Mouse (Mus musculus) stomach, postnatal 0 days (tissue): ENCODE measurements around the gene Stard5. TPM values are rescaled to one million over a fixed set of nuclear protein-coding genes. Genes with fewer than 3 reads are reported as not detected.

Experiments used
- ATAC-seq: fragments of 200-750 bp; cut with Nextera tagmentation; 2 replicates; pipeline ENCODE4 v1.8.0; 2017; ENCODE audit not compliant: low FRiP score, low TSS enrichment
- DNase-seq: peaks from one replicate; pipeline ENCODE4 v3.0.0-alpha.2; 2016; ENCODE audit warnings: low spot score
- H3K27ac ChIP-seq: fragments of 300-500 bp; sonication (generic); replicated peaks from 2 replicates; pipeline ENCODE4 v1.5.1; 2014; ENCODE audit warnings: mild to moderate bottlenecking, control low read depth
- H3K27me3 ChIP-seq: fragments of 300-500 bp; sonication (generic); 2 replicates; pipeline ENCODE4 v1.6.1; 2014; ENCODE audit warnings: low read length; ENCODE audit not compliant: control insufficient read depth, insufficient read depth
- H3K36me3 ChIP-seq: fragments of 300-500 bp; sonication (generic); 2 replicates; pipeline ENCODE4 v1.6.1; 2014; ENCODE audit warnings: low read length, mixed read lengths; ENCODE audit not compliant: control insufficient read depth, insufficient read depth
- H3K4me1 ChIP-seq: fragments of 300-500 bp; sonication (generic); replicated peaks from 2 replicates; pipeline ENCODE4 v1.6.1; 2014; ENCODE audit warnings: antibody characterized with exemption; ENCODE audit not compliant: control insufficient read depth, insufficient read depth
- H3K4me2 ChIP-seq: fragments of 300-500 bp; sonication (generic); replicated peaks from 2 replicates; pipeline ENCODE4 v1.6.1; 2014; ENCODE audit warnings: low read depth, mild to moderate bottlenecking, control low read depth, moderate library complexity
- H3K4me3 ChIP-seq: fragments of 300-500 bp; sonication (generic); 2 replicates; pipeline ENCODE4 v1.5.1; 2014; ENCODE audit warnings: low read depth, low read length, control low read depth
- H3K9ac ChIP-seq: fragments of 300-500 bp; sonication (generic); 2 replicates; pipeline ENCODE4 v1.6.1; 2014; ENCODE audit warnings: mild to moderate bottlenecking, low read length, control low read depth, mixed read lengths
- H3K9me3 ChIP-seq: fragments of 300-500 bp; sonication (generic); 2 replicates; pipeline ENCODE4 v1.6.1; 2016; ENCODE audit warnings: low read length; ENCODE audit not compliant: control insufficient read depth
- CTCF ChIP-seq: IDR thresholded peaks from 2 replicates; pipeline ENCODE4 v1.5.1; 2016; ENCODE audit warnings: antibody characterized with exemption, low read depth, mild to moderate bottlenecking, moderate library complexity
- EP300 ChIP-seq: optimal IDR thresholded peaks from 2 replicates; pipeline ENCODE3; 2016; ENCODE audit warnings: antibody characterized with exemption
- WGBS: fragments of 180-500 bp; shearing (Covaris S2); extraction: QIAGEN DNeasy Blood & Tissue Kit; methylation state at CpG from one replicate; pipeline ENCODE4 v1.1.7; 2014; 5-methylcytosine and 5-hydroxymethylcytosine counted together
- polyA plus RNA-seq: library from polyadenylated mRNA; unstranded; fragments of >200 nt; fragmentation: Nextera tagmentation; extraction: Ambion mirVana; gene quantifications from 2 replicates; pipeline ENCODE4 v1.2.1, GENCODE M21; 2015

The Stard5 gene
- polyA plus RNA-seq, 1 experiment from 2014 or later: 34.1 TPM

DNA sequence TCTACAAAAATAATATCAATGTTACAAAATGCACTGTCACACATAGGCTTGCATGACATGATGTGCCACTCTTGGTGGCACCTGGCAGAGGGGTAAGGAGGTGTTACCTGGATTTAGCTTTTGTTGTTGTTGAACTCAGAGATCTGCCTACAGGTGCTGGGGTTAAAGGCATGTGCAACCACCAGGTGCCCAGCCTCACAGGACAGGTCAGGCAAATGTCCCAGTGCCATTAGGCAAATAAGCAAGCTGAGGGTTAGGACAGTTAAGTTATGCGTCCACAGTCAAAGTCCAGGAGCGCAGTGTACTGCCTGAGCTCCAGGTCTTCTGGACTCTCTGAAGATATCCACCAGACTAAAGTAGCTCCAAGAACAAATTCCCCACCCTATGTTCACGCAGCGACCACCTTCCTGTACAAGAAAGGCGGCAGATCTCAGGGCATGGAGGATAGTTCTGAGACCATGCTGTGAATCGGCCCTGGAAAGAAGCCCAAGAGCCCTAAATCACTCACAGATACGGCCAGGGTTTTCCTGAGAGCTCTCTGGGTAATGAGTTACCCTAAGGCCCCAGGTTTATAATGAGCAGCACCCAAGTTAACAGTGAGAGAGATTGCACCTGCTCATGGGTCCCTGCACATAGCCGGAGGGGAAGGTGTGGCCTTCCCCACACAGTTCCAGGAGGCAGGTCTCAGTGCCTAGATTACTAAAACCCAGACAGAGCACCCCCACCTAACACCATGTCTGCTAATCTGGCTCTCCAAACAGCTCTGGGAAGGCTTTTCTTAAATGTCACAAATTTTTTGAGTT, 6.2 kb downstream of the Stard5 start:
- H3K9me3 ChIP-seq: no peaks in the 10 kb centered on the region
- no peak overlapping the region for H3K27ac ChIP-seq
- H3K9ac ChIP-seq: no peak overlapping the region
- no peaks in the 10 kb centered on the region for H3K27me3 ChIP-seq
- no peaks in the 10 kb centered on the region; the same call in 1 of the 2 replicates for H3K4me1 ChIP-seq
- no peak for TF ChIP-seq EP300
- TF ChIP-seq CTCF: no peak
- H3K4me3 ChIP-seq: no peak overlapping the region
- peaks cover 22% of the 10 kb centered on the region for H3K36me3 ChIP-seq
- 88% methylated on average over 8 of the region's 8 CpGs for WGBS
- no peak overlapping the region for H3K4me2 ChIP-seq
- no peak for DNase-seq
- no peak for ATAC-seq

DNA sequence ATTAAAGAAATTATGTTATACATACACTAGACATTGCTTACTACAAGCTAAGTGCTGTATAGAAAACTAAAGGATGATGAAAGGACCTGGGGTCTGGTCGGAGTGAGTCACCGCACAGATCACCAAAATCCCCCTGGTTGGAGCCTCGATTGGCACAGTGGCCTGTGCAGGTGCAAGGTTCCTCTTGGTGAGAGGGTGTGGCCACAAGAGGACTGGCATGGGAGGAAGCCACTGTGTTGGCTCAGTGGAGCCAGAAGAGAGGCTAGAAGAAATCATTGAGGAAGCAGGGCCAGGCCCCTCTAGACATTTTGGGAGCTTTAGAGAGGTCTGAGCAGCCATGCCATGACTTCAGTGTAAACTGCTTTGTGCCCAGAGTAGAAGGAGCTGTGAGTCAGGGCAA, 7.3 kb downstream of the Stard5 start:
- Histone ChIP-seq H3K9me3 (no peaks in the 10 kb centered on the region), H3K36me3 (peaks cover 22% of the 10 kb centered on the region), H3K4me3 (no peak overlapping the region), H3K27me3 (no peaks in the 10 kb centered on the region), H3K4me1 (no peaks in the 10 kb centered on the region), H3K4me2 (no peak overlapping the region), H3K9ac (no peak overlapping the region), H3K27ac (no peak overlapping the region)
- ATAC-seq: no peak
- no peak for TF ChIP-seq EP300
- no peak for TF ChIP-seq CTCF
- 71% methylated on average over 3 of the region's 3 CpGs for WGBS
- DNase-seq: no peak

DNA sequence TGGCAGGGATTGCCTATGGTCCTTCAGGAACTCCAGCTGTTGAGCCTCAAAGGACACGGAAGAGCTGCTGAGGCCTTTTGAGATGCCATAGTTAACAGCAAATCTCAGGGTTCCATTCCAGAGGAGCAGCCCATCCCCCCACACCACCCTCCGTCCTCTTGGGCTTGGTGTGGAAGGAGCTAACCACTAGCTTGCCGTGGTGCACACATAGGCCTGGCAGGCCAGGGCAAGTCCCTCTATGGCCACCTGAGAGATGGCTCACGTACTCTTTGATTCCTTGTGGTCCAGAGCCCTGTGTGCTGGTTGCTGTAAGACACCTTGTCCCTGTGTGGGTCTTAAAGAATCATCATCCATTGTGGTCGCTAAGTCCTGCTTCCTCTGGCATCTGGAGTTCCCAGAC, 8.8 kb downstream of the Stard5 start:
- no peak overlapping the region for H3K9ac ChIP-seq
- no peak for ATAC-seq
- no peaks in the 10 kb centered on the region for H3K9me3 ChIP-seq
- TF ChIP-seq EP300 (no peak), CTCF (no peak)
- no peak overlapping the region for H3K4me3 ChIP-seq
- 78% methylated on average over 5 of the region's 5 CpGs for WGBS
- H3K27ac ChIP-seq: no peak overlapping the region
- no peaks in the 10 kb centered on the region for H3K27me3 ChIP-seq
- no peaks in the 10 kb centered on the region for H3K4me1 ChIP-seq
- H3K4me2 ChIP-seq: no peak overlapping the region
- DNase-seq: no peak
- peaks cover 22% of the 10 kb centered on the region for H3K36me3 ChIP-seq

DNA sequence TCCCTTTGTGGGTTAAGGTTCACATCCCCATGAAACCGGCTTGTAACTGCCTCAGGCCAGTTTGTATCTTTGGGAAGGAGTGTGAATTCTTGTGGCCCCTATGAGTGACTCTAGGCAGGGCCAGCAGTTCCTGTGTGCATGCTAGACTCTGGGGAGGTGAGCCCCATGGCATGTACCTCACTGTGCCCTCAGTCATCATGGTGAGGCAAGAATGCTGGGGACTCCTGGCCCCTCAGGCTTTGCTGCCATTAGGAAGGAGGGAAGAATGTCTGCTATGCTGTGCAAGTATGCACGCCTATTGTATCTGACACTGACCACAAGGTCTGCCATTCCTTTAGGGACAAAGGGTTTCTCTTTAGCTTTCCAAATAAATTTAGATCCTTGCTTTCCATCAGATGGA, 9.4 kb downstream of the Stard5 start:
- no peak for TF ChIP-seq CTCF
- TF ChIP-seq EP300: no peak

DNA sequence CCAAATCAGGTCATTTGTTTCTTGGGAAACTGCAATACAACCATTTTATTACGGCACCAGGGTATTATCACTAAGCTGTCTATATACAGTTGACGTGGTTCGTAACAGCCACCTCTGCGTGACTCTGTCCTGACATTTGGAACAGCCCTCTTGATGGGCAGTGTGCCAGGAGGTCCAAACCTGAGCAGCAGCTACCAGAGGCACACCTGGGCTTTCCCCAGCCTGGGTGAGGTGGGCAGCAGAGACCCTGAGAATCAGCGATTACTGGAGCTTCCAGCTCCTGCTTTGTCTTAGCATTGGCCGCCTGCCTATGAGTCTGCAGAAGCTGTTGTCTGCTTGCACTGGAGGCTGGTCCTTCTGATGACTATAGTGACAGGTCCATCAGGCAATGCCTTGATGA, 11.8 kb downstream of the Stard5 start:
- DNase-seq (no peak), ATAC-seq (no peak)
- H3K27me3 ChIP-seq: no peaks in the 10 kb centered on the region
- TF ChIP-seq EP300: no peak
- no peak for TF ChIP-seq CTCF
- H3K9me3 ChIP-seq: no peaks in the 10 kb centered on the region
- peaks cover 9% of the 10 kb centered on the region; the same call in 1 of the 2 replicates for H3K36me3 ChIP-seq
- no peak overlapping the region for H3K27ac ChIP-seq
- H3K9ac ChIP-seq: no peak overlapping the region
- WGBS: 82% methylated on average over 6 of the region's 6 CpGs
- no peak overlapping the region for H3K4me3 ChIP-seq
- no peaks in the 10 kb centered on the region for H3K4me1 ChIP-seq
- no peak overlapping the region for H3K4me2 ChIP-seq

More for the DNA sequence above, 9.4 kb downstream of the Stard5 start:
- 62% methylated on average over 2 of the region's 2 CpGs for WGBS
- H3K9me3 ChIP-seq: no peaks in the 10 kb centered on the region
- H3K27me3 ChIP-seq: no peaks in the 10 kb centered on the region
- H3K36me3 ChIP-seq: peaks cover 22% of the 10 kb centered on the region
- no peak overlapping the region for H3K9ac ChIP-seq
- DNase-seq: no peak
- no peak overlapping the region for H3K4me3 ChIP-seq
- no peak overlapping the region for H3K4me2 ChIP-seq
- no peak for ATAC-seq
- no peak overlapping the region for H3K27ac ChIP-seq
- H3K4me1 ChIP-seq: no peaks in the 10 kb centered on the region

DNA sequence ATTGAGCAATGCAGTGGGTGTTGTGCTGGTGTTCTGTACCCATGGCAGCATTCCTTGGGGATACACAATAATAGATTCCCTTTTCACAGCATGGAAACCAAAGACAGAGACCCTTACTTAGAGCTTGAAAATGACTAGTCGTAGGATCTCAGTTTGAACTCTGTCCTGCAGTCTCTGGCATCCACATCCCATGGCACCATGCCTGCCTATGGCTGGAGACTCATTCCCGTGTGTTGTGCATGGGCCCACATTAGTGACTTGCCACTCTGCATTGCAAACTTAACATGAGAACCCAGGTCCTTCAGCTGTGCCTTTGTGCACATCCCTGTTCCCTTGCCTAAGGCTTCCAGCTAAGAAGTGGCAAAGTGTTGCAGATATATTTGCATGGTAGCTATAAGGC, 13.0 kb downstream of the Stard5 start:
- no peak overlapping the region for H3K9ac ChIP-seq
- no peak for TF ChIP-seq CTCF
- no peak for TF ChIP-seq EP300
- 84% methylated on average over 2 of the region's 2 CpGs for WGBS
- DNase-seq (no peak), ATAC-seq (no peak)
- H3K36me3 ChIP-seq: peaks cover 4% of the 10 kb centered on the region; the same call in 1 of the 2 replicates
- H3K9me3 ChIP-seq: no peaks in the 10 kb centered on the region
- no peak overlapping the region for H3K27ac ChIP-seq
- no peaks in the 10 kb centered on the region for H3K27me3 ChIP-seq
- no peak overlapping the region for H3K4me3 ChIP-seq
- no peaks in the 10 kb centered on the region for H3K4me1 ChIP-seq
- no peak overlapping the region for H3K4me2 ChIP-seq
